Mouse (Mus musculus) brain, embryonic 14.5 days (tissue): ENCODE results near the gene Khk.
A peak's percentile ranks its signal among the peaks of the same experiment; 100 is the strongest.

Experiments
- CTCF ChIP-seq: fragments of 200-500 bp; IDR thresholded peaks from 2 replicates; pipeline ENCODE4 v1.5.1; 2012; ENCODE audit warnings: inconsistent platforms, mild to moderate bottlenecking, moderate library complexity, borderline replicate concordance; ENCODE audit not compliant: insufficient read depth, insufficient read length; ENCODE audit errors: extremely low read depth
- POLR2A ChIP-seq: fragments of 200-500 bp; IDR thresholded peaks from 2 replicates; pipeline ENCODE4 v1.6.1; 2012; ENCODE audit warnings: mild to moderate bottlenecking, inconsistent platforms, borderline replicate concordance; ENCODE audit not compliant: poor library complexity, insufficient read depth, insufficient read length, severe bottlenecking; ENCODE audit errors: extremely low read depth

DNA sequence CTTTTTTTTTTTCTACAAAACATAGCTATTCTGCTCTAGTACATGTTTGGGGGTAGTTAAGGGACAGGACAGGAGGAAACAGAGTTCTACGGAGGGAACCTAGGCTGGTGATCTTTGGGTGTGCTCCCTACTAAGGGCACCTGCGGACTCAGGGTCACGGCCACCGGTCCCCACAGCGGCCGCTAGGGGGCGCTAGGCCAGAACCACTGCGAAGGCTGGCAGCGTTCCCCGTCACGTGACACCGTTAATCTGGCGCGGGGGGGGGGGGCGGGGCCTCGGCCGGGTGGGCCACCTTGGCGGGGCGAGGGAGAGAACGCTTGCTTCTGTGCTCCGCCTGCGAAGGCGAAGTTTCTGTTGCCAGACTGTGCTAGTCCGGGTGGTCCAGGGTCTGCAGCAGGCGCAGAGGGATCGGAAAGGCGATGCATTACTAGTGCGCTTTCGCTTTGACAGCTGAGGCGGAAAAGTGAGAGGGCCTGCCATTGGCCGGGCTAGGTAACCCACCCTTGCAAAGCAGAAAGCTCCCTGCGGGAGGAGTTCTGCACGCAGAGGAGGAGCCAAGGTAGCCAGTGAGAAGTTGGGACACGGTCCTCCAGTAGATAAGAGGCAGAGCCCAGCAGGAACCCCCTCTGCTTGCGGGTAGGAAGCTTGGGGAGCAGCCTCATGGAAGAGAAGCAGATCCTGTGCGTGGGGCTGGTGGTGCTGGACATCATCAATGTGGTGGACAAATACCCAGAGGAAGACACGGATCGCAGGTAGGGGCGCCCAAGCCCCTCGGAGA is at the start of gene Khk:
- TF ChIP-seq CTCF, result peak; percentile 94
- TF ChIP-seq POLR2A, result peak; percentile 25; the same call in 1 of the 2 replicates
